Mouse (Mus musculus) heart, adult 2 months (tissue): Measurements from ENCODE around the gene Large1.

Experiments
- CTCF ChIP-seq: fragments of 200-600 bp; IDR thresholded peaks from 2 replicates; pipeline ENCODE4 v1.8.1; 2022; ENCODE audit warnings: antibody characterized with exemption, mild to moderate bottlenecking, moderate library complexity
- EP300 ChIP-seq: fragments of 200-500 bp; IDR thresholded peaks from 2 replicates; pipeline ENCODE4 v1.6.1; 2011; ENCODE audit warnings: low read depth, low read length, control low read depth; ENCODE audit not compliant: insufficient read depth
- POLR2A ChIP-seq: fragments of 200-500 bp; IDR thresholded peaks from 2 replicates; pipeline ENCODE4 v1.6.1; 2011; ENCODE audit warnings: mild to moderate bottlenecking, low read depth, low read length, control low read depth; ENCODE audit not compliant: insufficient read depth

- TF ChIP-seq POLR2A (no peak), CTCF (no peak), EP300 (no peak)
Observed at GRCm38 (mm10) chr8:73244186-73244585, 109.2 kb downstream of the Large1 start.
